Mouse (Mus musculus) spleen, adult 18-20 months (tissue): Measurements from ENCODE around the gene Ppfibp1.
A peak's percentile ranks its signal among the peaks of the same experiment; 100 is the strongest.
"Not testable (repeated sequence)": the region's sequence is repeated elsewhere in the genome, so short reads cannot be mapped to it uniquely, and the experiment has no call there.

ENCODE experiments used
- DNase-seq, 2 experiments: peaks; one replicate each; pipeline ENCODE4 v3.0.0; 2022; ENCODE audit warnings: mixed read lengths in 2 of 2

Ppfibp1 gene

DNA sequence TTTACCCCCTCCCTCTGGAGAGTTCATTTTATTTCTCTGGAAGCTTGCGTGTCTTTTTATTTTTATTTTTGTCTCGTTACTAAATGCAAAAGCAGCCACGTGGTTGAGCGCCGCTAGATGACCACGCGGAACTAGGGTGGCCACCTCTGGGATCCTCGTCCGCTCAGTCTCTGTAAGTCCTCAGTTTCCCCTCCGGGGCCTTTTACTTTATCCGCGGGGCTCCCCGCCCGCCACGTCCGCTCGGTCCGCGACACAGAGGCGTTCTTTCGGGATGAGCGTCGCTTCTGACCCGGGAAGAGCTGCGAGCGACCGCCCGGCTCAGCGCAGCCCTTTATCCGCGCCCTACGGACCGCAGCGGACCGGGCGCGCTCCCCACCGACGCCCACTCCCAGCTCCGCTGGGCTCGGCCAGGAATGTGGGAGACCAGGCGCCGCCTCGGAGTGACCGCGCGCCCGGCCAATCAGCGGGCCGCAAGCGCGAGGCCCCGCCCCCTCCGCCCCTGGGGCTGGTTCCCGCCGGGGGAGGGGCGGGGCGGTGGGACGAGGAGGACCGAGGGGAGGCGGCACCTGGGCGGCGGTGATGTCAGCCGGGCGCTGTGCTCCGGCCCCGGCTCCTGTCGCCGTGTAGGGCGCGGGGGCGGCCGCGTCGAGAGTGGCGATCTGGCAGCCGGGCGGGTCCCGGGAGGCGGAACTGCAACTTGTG lies at the start of gene Ppfibp1:
Gene Ppfibp1 (plus strand): TSS at position 530 of the 702 bp plus-strand sequence.
- peak; percentile 88 to 96 for DNase-seq

- no peak for DNase-seq
Measured at GRCm38 (mm10) chr6:146838863-146839262, 49.4 kb upstream of the Ppfibp1 start.

DNA sequence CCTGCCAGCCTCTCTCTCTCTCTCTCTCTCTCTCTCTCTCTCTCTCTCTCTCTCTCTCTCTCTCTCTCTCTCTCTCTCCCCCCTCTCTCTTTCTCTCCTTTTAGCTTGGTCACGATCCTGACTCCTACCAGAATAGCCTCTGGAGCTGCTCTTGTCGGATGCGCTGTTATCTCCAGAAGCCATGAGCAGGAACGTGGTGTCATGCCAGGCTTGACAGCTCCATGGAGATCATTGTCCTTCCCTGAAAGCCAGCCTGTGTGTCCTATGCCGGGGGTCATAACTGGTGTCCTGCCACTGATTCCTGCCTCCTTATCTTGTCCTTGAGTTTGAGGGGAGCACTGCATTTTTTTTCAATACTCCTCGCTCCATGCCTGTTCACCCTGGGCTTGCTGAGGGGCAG lies 43.4 kb upstream of the Ppfibp1 start:
- DNase-seq = no peak

DNA sequence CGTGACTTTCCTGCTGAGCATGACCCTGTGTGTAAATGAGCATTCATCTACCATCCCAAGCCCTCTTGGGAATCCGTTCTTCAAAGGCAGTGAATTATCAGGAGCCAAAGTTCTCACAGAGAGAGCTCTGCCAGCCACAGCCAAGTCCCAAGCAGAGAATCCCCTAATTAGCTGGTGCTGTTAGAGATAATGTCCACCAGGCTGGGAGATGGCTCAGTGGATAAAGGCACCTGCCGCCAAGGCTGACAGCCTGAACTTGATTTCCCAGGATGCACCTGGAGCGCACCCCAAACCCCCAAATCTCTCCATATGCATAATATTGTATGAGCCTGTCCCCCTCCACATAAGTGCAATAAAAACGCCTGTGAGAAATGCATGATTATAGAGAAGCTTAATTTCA lies 42.9 kb upstream of the Ppfibp1 start:
- DNase-seq = no peak

DNA sequence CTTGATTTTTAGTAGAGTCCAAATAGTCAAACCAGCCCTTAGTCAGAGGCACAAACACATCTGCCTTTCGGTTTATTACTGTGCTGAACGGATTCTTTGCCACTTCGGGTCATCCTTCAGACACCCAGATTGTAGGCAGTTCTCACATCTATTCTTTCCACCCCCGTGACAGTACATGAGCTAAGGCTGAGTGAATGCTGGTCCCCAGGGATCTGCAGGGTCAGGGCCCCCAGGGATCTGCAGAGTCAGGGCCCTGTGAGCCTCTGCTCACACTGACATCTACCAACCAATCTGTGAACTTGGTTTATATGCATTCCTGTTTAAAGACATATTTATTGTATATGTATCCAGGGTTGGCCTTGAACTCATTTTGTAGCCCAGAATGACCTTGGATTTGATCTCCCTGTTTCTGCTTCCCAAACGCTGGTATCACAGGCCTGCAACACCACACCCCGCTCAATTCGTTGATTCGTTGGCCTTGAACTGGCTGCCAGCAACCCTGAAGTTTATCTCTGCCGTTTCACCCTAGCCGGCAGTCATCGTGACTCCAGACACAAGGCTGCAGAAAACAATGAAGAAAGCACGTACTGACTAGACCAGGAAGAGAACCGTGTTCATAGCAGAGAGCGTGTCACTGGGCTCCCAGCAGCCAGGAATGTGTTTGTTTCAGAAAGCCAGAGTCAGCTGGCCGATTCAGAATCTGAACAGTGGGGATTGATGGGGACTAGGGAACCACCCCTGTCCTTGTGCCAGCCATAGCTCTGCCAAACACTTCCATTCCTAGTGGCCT lies 42.1 kb upstream of the Ppfibp1 start:
- DNase-seq = no peak

GRCm38 (mm10) chr6:146847402-146847801 lies 40.9 kb upstream of the Ppfibp1 start:
- no peak for DNase-seq

GRCm38 (mm10) chr6:146848281-146848680 lies 40.0 kb upstream of the Ppfibp1 start:
- DNase-seq = no peak

DNA sequence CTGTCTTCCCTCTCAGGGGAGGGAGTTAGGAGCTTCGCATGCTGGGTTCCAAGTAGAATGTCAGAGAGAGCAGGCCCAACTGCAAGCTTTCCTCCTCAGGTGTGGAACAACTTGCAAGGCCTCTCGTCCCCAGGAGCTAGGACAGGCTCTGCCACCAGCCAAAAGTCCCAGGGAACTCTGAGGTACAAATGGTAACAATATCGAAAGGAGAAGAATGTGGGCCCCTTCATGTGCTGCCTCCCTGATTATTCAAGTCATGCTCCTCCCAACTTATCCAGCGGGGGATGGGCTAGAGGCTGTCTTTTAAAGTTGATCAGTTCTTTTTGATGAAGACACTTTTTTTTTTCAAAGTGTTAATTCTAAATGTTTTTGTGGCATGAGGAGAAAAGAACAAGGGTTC lies 38.2 kb upstream of the Ppfibp1 start, which contains the start of gene Smco2:
Gene Smco2 (plus strand): TSS at position 55 of the 400 bp plus-strand sequence.
- no peak for DNase-seq

DNA sequence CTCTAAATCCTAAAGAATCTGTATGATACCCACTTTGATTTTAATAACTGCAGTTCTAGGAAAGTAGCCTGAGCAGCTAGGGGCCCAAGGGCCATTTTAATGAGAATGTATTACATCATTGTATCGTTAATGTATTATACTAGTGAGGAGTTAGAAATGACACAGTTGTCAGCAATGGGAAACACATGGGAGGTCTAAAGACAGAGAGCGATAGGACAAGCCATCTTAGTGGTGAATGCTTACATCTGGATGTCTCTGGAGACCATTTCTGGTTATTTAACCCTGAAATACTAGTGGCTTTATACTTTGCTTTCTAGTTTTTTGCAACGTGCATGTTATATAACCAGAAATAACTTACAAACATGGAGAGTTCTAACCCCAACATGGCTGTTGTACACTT lies 36.4 kb upstream of the Ppfibp1 start:
- no peak for DNase-seq

DNA sequence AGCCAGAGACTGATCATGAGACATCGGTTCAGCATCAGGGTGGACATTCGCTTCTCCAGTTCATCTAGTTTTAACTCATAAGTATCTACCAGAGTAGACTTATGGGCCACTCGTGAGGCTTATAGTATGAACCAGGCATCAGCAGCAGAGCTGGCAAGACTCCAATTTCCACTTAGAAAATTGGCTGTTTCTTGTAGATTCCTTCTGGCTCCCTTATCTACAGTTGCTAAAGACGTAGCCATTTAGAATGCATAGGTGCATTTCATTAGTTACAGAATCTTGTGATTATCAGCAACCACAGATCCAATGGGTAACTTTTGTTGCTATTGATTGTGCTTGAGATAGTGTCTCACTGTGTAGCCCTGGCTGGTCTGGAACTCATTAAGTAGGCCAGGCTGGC lies 35.5 kb upstream of the Ppfibp1 start:
- no peak for DNase-seq

DNA sequence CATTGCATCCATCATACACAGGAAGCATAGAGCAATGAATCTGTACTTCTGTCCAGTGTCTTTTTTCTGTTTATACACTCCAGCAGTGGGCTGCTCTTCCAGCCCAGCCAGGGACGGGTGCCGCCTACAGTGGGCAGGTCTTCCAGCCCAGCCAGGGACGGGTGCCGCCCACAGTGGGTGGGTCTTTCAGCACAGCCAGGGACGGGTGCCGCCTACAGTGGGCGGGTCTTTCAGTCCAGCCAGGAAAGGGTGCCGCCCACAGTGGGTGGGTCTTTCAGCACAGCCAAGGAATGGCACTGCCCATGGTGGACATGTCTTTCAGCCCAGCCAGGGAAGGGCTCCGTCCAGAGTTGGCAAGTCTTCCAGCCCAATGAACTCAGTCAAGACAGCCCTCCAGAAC lies 33.1 kb upstream of the Ppfibp1 start:
- DNase-seq = no peak

DNA sequence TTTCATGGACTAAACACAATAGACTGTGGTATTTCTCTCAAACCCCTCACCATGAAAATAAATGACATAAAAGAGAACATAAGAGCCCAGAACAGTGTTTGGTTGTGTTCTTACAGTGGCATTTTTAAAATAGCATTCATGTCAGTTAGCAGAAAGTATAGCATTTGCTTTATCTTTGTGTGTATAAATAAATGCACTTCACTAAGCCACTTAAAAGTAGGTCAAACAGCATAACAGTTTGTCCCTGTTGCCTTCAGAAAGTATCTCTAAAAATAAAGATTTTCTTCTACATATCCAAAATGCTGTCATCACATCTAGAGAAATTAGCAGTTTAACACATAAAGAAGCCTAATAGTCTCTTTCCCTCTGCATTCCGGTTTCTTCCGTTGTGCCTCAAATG lies 30.9 kb upstream of the Ppfibp1 start:
- DNase-seq = no peak

DNA sequence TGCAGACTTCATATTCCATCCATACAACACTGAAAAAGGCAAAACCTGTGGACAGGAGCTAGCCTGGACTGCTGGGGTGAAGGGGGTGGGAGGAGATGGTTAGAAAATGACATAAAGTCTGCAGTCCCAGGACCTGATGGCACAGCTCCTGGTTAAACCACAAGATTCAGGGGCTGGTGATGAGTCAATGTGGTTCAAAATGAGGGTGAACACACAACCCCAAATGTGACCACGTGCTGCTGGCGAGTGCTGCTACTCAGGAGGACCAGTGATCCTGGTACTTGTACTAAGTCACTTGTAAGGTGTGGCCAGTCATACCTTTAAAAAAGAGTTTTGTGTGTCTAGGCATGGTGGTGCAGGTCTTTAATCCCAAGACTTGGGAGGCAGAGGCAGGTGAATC lies 25.1 kb upstream of the Ppfibp1 start:
- DNase-seq = no peak

GRCm38 (mm10) chr6:146864370-146864769 lies 23.9 kb upstream of the Ppfibp1 start:
- not testable (repeated sequence) for DNase-seq

GRCm38 (mm10) chr6:146865701-146866100 lies 22.6 kb upstream of the Ppfibp1 start:
- no peak for DNase-seq

GRCm38 (mm10) chr6:146871975-146872374 lies 16.3 kb upstream of the Ppfibp1 start:
- DNase-seq = no peak

DNA sequence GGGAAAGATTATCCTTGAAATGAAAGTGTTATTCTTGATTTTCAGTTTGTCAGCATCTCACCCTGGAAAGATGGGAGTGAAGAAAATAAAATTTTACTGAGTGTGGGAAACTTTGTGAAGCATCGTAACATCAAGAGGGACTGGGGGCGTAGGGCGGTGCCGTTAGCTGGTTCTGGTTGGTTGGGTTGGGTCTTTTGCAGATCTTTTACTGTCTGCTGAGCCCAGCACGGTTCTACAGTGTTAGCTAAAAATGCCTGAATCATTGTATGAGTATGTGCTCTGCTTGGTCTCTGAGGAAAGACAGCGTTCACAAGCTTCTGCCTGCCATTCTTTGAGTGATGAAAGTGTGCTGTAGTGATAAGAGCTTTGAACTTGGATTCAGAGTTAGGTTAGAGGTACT lies 13.9 kb upstream of the Ppfibp1 start:
- no peak for DNase-seq

- DNase-seq = no peak
Measured at GRCm38 (mm10) chr6:146876820-146877219, 11.5 kb upstream of the Ppfibp1 start.

DNA sequence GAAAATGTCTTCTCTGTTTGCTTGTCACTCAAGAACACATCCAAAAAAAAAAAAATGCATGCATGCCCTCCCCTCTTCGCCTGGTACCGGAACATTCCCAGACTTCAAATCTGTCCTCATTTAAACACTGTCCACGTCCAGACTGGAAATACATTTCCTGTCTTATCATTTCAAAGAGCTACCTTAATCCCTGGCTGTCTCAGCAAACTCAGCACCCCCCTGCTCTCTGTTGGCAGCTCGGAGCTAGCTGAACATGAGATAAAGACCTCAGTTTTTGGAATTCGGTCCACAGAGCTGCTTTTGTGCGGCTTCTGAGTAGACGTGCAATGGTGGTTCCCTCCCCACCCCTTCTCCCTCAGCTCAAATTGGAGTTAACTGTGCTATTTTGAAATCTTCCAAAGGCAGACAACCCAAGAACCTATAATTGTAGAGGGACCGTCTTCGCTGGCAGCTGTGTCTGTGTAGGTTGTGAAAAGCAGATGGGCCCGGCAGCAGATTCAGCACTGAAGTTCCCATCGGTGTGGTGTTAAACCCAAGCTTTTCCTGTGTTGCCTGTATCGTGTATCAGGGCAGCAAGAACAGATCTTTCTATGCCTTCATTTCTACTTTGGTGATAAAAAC lies 10.8 kb upstream of the Ppfibp1 start:
- DNase-seq = no peak

- DNase-seq = no peak
Measured at GRCm38 (mm10) chr6:146878926-146879325, 9.4 kb upstream of the Ppfibp1 start.

DNA sequence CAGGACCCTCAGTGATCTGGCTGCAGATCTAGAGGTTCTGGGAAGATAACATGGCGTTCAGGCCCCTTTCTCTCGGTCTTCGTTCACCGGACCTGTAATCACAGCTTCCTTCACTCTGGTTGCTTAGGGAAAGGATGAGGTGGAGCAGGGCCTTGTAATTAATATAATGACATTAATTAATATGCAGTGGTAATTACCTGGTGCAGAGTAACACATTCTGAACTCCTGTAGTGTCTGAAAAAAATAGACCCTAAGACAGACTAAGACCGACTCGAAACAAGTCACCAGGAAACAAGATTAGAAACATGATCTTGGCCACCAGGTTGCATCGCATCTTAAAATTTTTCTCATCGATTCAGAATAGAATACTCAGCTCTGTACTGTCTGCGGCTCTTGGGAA lies 8.4 kb upstream of the Ppfibp1 start:
- DNase-seq = no peak

DNA sequence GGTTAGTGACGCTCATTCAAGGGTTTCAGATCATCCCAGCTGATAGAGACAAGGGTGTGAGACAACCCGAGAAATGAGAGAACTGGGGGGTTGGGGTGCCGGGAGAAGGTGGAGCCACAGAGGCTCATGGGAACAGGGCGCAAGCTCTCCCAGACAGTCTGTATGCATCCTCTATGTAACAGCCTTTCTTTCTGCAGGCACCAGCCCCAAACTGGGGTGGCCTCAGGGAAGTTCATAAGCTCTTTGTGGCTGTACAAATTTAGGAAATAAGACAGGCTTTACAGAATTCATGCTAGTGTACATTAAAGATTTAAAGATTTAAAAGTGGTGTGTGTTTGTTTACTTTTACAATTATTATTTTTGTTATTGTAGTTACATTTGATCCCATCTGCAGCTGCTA lies 8.0 kb upstream of the Ppfibp1 start:
- DNase-seq = no peak

DNA sequence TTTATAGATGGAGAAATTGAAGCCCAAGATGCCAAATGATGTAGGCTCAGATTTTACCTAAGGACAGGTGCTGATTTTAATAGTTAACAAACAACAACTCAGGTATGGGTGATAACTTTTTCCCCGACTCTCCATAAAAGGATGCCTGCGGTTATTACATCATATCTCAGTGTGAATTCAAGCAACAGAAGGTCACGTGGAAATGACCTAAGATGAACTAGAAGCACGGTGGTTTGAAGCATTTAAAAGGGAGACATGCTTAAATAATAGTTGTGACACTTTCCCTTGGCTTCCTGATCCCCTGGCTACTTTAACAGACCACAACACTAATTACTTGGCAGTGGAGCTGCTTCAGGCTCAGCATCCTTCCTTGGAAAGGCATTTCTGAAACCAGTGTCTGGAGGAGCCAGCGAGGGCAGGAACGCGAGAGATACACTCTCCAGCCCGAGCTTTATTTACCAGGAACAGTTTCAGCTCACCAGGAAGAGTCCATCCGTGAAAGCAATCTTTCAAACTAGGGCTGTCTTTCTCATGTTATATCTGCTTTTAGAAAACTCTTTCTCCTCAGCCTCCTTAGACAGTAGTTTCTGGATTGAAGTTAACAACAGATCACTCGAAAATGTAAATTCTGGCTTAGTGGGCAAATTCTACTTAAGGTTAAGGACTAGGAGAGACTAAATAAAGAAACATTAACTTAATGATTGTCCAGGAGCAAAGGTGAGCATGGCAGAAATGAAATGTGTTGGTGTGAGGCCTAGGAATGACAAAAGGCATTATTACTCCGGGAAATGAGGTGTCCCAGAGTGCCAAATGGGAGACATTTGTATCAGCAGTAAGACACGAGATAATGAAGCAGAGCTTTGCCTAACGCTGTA lies 6.2 kb upstream of the Ppfibp1 start:
- DNase-seq = no peak
